In genomic region chr2:157174416-157174815, GRCm38 (mm10) we compare ENCODE assay signal across 20 mouse cellular contexts. TPM values are rescaled to one million over a fixed set of nuclear protein-coding genes. Genes with fewer than 3 reads are reported as not detected.
DNase-seq lines count a peak whose midpoint lies in the region; ATAC-seq and TF ChIP-seq lines count a peak whose summit lies in the region.
"Had no signal": no experiment of that assay in that cellular context is flagged by ENCODE, and none has a peak within 500 bp of the region (broad histone marks: within the 10 kb centered on the region; RNA-seq: fewer than 3 reads in every experiment).

No protein-coding gene starts in this region.

- H3K36me3 ChIP-seq in intestine, postnatal 0 days (ENCODE audit: control insufficient read depth, insufficient read depth), result peaks cover 33% of the 10 kb centered on the region
- H3K36me3 ChIP-seq in intestine, embryonic 16.5 days (ENCODE audit: control insufficient read depth, insufficient read depth, low read length), result no peaks in the 10 kb centered on the region
- H3K36me3 ChIP-seq in lung, postnatal 0 days (ENCODE audit: insufficient read depth, low read length), result no peaks in the 10 kb centered on the region
- H3K36me3 ChIP-seq in small intestine, adult 2 months (ENCODE audit: control insufficient read depth, insufficient read depth, low read length), result peaks cover 34% of the 10 kb centered on the region

- no peak for TF ChIP-seq EP300 in lung, postnatal 0 days (IDR thresholded peaks at IDR 0.05)

- no peak overlapping the region for H3K9ac ChIP-seq in intestine, postnatal 0 days (ENCODE audit: low read depth, low read length)
- H3K9ac ChIP-seq in intestine, embryonic 16.5 days (ENCODE audit: low read depth, low read length), result no peak overlapping the region
- no peak overlapping the region for H3K9ac ChIP-seq in lung, postnatal 0 days (replicated peaks; ENCODE audit: low read depth)
- H3K9ac ChIP-seq: embryonic facial prominence, embryonic 12.5 days; forebrain, embryonic 13.5 days; lung, embryonic 14.5 days had no signal

- WGBS in intestine, postnatal 0 days, result 66% methylated on average over 5 of the region's 5 CpGs
- 75% methylated on average over 5 of the region's 5 CpGs for WGBS in intestine, embryonic 16.5 days
- WGBS in lung, postnatal 0 days, result 64% methylated on average over 5 of the region's 5 CpGs
- 76% methylated on average over 5 of the region's 5 CpGs for WGBS in small intestine, adult 2 months

- H3K27ac ChIP-seq in intestine, postnatal 0 days (ENCODE audit: low read depth, low read length), result no peak overlapping the region
- no peak overlapping the region for H3K27ac ChIP-seq in intestine, embryonic 16.5 days (ENCODE audit: low read length)
- no peak overlapping the region for H3K27ac ChIP-seq in lung, postnatal 0 days (ENCODE audit: low read length)
- no peak overlapping the region for H3K27ac ChIP-seq in small intestine, adult 2 months (ENCODE audit: insufficient read depth, low read depth, low read length)
- H3K27ac ChIP-seq: embryonic facial prominence, embryonic 12.5 days; forebrain, embryonic 13.5 days; heart, adult 2 months; hindbrain, postnatal 0 days had no signal

- no peak for ATAC-seq in intestine, postnatal 0 days
- ATAC-seq in intestine, embryonic 16.5 days, result no peak
- ATAC-seq in lung, postnatal 0 days, result no peak
- ATAC-seq: forebrain, embryonic 13.5 days; hindbrain, postnatal 0 days had no signal

- no peaks in the 10 kb centered on the region for H3K27me3 ChIP-seq in intestine, postnatal 0 days (replicated peaks; ENCODE audit: control insufficient read depth, insufficient read depth, low read length)
- no peaks in the 10 kb centered on the region for H3K27me3 ChIP-seq in intestine, embryonic 16.5 days (replicated peaks; ENCODE audit: control insufficient read depth, insufficient read depth, low read length)
- H3K27me3 ChIP-seq in lung, postnatal 0 days (replicated peaks; ENCODE audit: insufficient read depth, low read length), result no peaks in the 10 kb centered on the region
- no peaks in the 10 kb centered on the region for H3K27me3 ChIP-seq in small intestine, adult 2 months (ENCODE audit: control insufficient read depth, insufficient read depth, low read length)
- H3K27me3 ChIP-seq: embryonic facial prominence, embryonic 12.5 days; forebrain, embryonic 13.5 days; megakaryocyte, embryonic 14.5 days had no signal

- H3K4me2 ChIP-seq in intestine, postnatal 0 days (replicated peaks; ENCODE audit: low read depth), result no peak overlapping the region
- no peak overlapping the region for H3K4me2 ChIP-seq in intestine, embryonic 16.5 days (ENCODE audit: low read depth, low read length)
- H3K4me2 ChIP-seq in lung, postnatal 0 days (replicated peaks; ENCODE audit: low read depth, low read length), result no peak overlapping the region
- H3K4me2 ChIP-seq: embryonic facial prominence, embryonic 12.5 days; forebrain, embryonic 13.5 days; lung, embryonic 14.5 days had no signal

- H3K9me3 ChIP-seq in intestine, postnatal 0 days (ENCODE audit: control insufficient read depth), result no peaks in the 10 kb centered on the region
- no peaks in the 10 kb centered on the region for H3K9me3 ChIP-seq in intestine, embryonic 16.5 days (ENCODE audit: control insufficient read depth, low read length)
- H3K9me3 ChIP-seq in lung, postnatal 0 days (ENCODE audit: low read length), result no peaks in the 10 kb centered on the region
- H3K9me3 ChIP-seq: embryonic facial prominence, embryonic 12.5 days; forebrain, embryonic 13.5 days; megakaryocyte, embryonic 14.5 days had no signal

- peak; percentile 43 for TF ChIP-seq CTCF in intestine, postnatal 0 days (IDR thresholded peaks at IDR 0.05; ENCODE audit: low read depth)
- peak; percentile 44 for TF ChIP-seq CTCF in lung, postnatal 0 days (IDR thresholded peaks at IDR 0.05)
- peak; percentile 9; the same call in 1 of the 2 replicates for TF ChIP-seq CTCF in small intestine, adult 2 months (IDR thresholded peaks at IDR 0.05; ENCODE audit: extremely low read depth, insufficient read length, insufficient replicate concordance, low read depth, low read length)

- no peak for TF ChIP-seq POLR2A in small intestine, adult 2 months (IDR thresholded peaks at IDR 0.05; ENCODE audit: low read depth, low read length)

- H3K4me1 ChIP-seq in intestine, postnatal 0 days (replicated peaks; ENCODE audit: control insufficient read depth, insufficient read depth, low read length), result no peaks in the 10 kb centered on the region
- no peaks in the 10 kb centered on the region for H3K4me1 ChIP-seq in intestine, embryonic 16.5 days (ENCODE audit: control insufficient read depth, insufficient read depth, low read length)
- no peaks in the 10 kb centered on the region for H3K4me1 ChIP-seq in lung, postnatal 0 days (ENCODE audit: insufficient read depth, low read depth, low read length)
- H3K4me1 ChIP-seq in small intestine, adult 2 months (ENCODE audit: control insufficient read depth, insufficient read depth, insufficient read length, low read length), result peaks cover 11% of the 10 kb centered on the region; the same call in 1 of the 2 replicates
- H3K4me1 ChIP-seq: embryonic facial prominence, embryonic 12.5 days had no signal

- H3K4me3 ChIP-seq in intestine, postnatal 0 days (ENCODE audit: low read depth, low read length), result no peak overlapping the region
- no peak overlapping the region for H3K4me3 ChIP-seq in intestine, embryonic 16.5 days (ENCODE audit: low read length)
- H3K4me3 ChIP-seq in lung, postnatal 0 days (ENCODE audit: low read depth, low read length), result no peak overlapping the region
- no peak overlapping the region for H3K4me3 ChIP-seq in small intestine, adult 2 months (ENCODE audit: low read depth, low read length)
- H3K4me3 ChIP-seq: embryonic facial prominence, embryonic 12.5 days; erythroblast, embryonic 14.5 days; forebrain, embryonic 13.5 days; heart, adult 2 months; megakaryocyte, embryonic 14.5 days had no signal

- no peak for DNase-seq in lung, postnatal 0 days (ENCODE audit: low spot score)
- DNase-seq in lung, postnatal 25 days (ENCODE audit: low spot score), result no peak
- DNase-seq in A20 (ENCODE audit: low read depth, low spot score), result peak; percentile 16
- DNase-seq in heart, adult 9 months (ENCODE audit: low spot score in 2 of 2), result no peak
- DNase-seq: cerebellum, adult 18-20 months; cerebellum, postnatal 25 days; gastrocnemius, postnatal 25 days; heart, adult 2 months; lung, embryonic 14.5 days; midbrain, embryonic 14.5 days; right cerebral cortex, postnatal 14 days; thymus, adult 18-20 months had no signal

RNA-seq across cellular contexts. Expression of gene Rbl1, which starts 29.9 kb away (rescaled TPM):
- 9.3 and 9.7 TPM in 2 replicates for polyA plus RNA-seq in intestine, postnatal 0 days (2015; fragmentation: Nextera tagmentation; extraction: Ambion mirVana)
- 12.8 and 15.4 TPM in 2 replicates for polyA plus RNA-seq in intestine, embryonic 16.5 days (2015; fragmentation: Nextera tagmentation; extraction: Ambion mirVana)
- polyA plus RNA-seq in lung, postnatal 0 days (2015; fragmentation: Nextera tagmentation; extraction: Ambion mirVana), result 5.7 and 7.5 TPM in 2 replicates
- 1.7 and 5.2 TPM in 2 replicates for polyA plus RNA-seq in small intestine, adult 2 months (2012; rRNA removed)

RNA-seq across cellular contexts. Expression of gene Samhd1, which starts 39.4 kb away (rescaled TPM):
- polyA plus RNA-seq in intestine, postnatal 0 days (2015; fragmentation: Nextera tagmentation; extraction: Ambion mirVana), result 29.4 and 33.7 TPM in 2 replicates
- polyA plus RNA-seq in intestine, embryonic 16.5 days (2015; fragmentation: Nextera tagmentation; extraction: Ambion mirVana), result 22.0 and 22.3 TPM in 2 replicates
- polyA plus RNA-seq in lung, postnatal 0 days (2015; fragmentation: Nextera tagmentation; extraction: Ambion mirVana), result 103 and 110 TPM in 2 replicates
- polyA plus RNA-seq in small intestine, adult 2 months (2012; rRNA removed), result 18.9 and 47.7 TPM in 2 replicates
